Mouse (Mus musculus) c-Kit-positive CD71-positive TER-119-negative erythroid progenitor cells, embryonic 14.5 days (primary cell): ENCODE results near the gene Insyn1.

ENCODE experiments used
- DNase-seq: peaks from one replicate; pipeline ENCODE4 v3.0.0-alpha.2; 2013; ENCODE audit warnings: low read depth

Gene Insyn1

GRCm38 (mm10) chr9:58487851-58488801 is at the start of gene Insyn1:
Gene Insyn1, plus strand, starts transcription at chr9:58488603.
- DNase-seq: no peak

GRCm38 (mm10) chr9:58438921-58439396 is 49.4 kb upstream of the Insyn1 start:
- no peak for DNase-seq

GRCm38 (mm10) chr9:58440100-58440499 is 48.3 kb upstream of the Insyn1 start:
- DNase-seq: no peak

GRCm38 (mm10) chr9:58440614-58441013 is 47.8 kb upstream of the Insyn1 start:
- no peak for DNase-seq

- DNase-seq: no peak
These were observed 46.9 kb upstream of the Insyn1 start for GRCm38 (mm10) chr9:58441351-58442104.

- no peak for DNase-seq
These were observed 46.0 kb upstream of the Insyn1 start for GRCm38 (mm10) chr9:58442105-58443010.

- no peak for DNase-seq
These were observed 45.3 kb upstream of the Insyn1 start for GRCm38 (mm10) chr9:58443061-58443460.

GRCm38 (mm10) chr9:58446829-58447228 is 41.6 kb upstream of the Insyn1 start:
- no peak for DNase-seq

GRCm38 (mm10) chr9:58447997-58448595 is 40.3 kb upstream of the Insyn1 start:
- no peak for DNase-seq

- no peak for DNase-seq
These were observed 38.9 kb upstream of the Insyn1 start for GRCm38 (mm10) chr9:58449526-58449925.

- DNase-seq: no peak
These were observed 34.5 kb upstream of the Insyn1 start for GRCm38 (mm10) chr9:58453791-58454378.

- DNase-seq: no peak
These were observed 33.5 kb upstream of the Insyn1 start for GRCm38 (mm10) chr9:58454886-58455285.

- DNase-seq: no peak
These were observed 32.6 kb upstream of the Insyn1 start for GRCm38 (mm10) chr9:58455798-58456197.

- no peak for DNase-seq
These were observed 30.9 kb upstream of the Insyn1 start for GRCm38 (mm10) chr9:58457481-58457955.

- DNase-seq: no peak
These were observed 30.1 kb upstream of the Insyn1 start for GRCm38 (mm10) chr9:58458341-58458740.

- DNase-seq: no peak
These were observed 29.4 kb upstream of the Insyn1 start for GRCm38 (mm10) chr9:58458856-58459553.

GRCm38 (mm10) chr9:58467345-58468025 is 20.9 kb upstream of the Insyn1 start:
- no peak for DNase-seq

- no peak for DNase-seq
These were observed 17.9 kb upstream of the Insyn1 start for GRCm38 (mm10) chr9:58470466-58470865.

- no peak for DNase-seq
These were observed 15.1 kb upstream of the Insyn1 start for GRCm38 (mm10) chr9:58473211-58473815.
